Mouse (Mus musculus) heart, postnatal 0 days (tissue): ENCODE measurements around the gene Dixdc1. TPM values are rescaled to one million over a fixed set of nuclear protein-coding genes. Genes with fewer than 3 reads are reported as not detected.
A peak's percentile ranks its signal among the peaks of the same experiment; 100 is the strongest.
"Not testable (repeated sequence)": the region's sequence is repeated elsewhere in the genome, so short reads cannot be mapped to it uniquely, and the experiment has no call there.

ENCODE experiments used
- ATAC-seq: fragments of 200-750 bp; cut with Nextera tagmentation; 2 replicates; pipeline ENCODE4 v1.8.0; 2017; ENCODE audit warnings: low read depth, moderate number of reproducible peaks, moderate library complexity; ENCODE audit not compliant: insufficient read depth
- DNase-seq: peaks from one replicate; pipeline ENCODE4 v3.0.0-alpha.2; 2016; ENCODE audit warnings: low spot score
- H3K27ac ChIP-seq: fragments of 300-500 bp; sonication (generic); 2 replicates; pipeline ENCODE4 v1.5.1; 2014; ENCODE audit warnings: low read depth, mild to moderate bottlenecking
- H3K27me3 ChIP-seq: fragments of 300-500 bp; sonication (generic); 2 replicates; pipeline ENCODE4 v1.6.1; 2014; ENCODE audit warnings: low read length, mixed read lengths; ENCODE audit not compliant: control insufficient read depth, insufficient read depth
- H3K36me3 ChIP-seq: fragments of 300-500 bp; sonication (generic); replicated peaks from 2 replicates; pipeline ENCODE4 v1.6.1; 2014; ENCODE audit warnings: low read length, mixed read lengths; ENCODE audit not compliant: control insufficient read depth, insufficient read depth
- H3K4me1 ChIP-seq: fragments of 300-500 bp; sonication (generic); 2 replicates; pipeline ENCODE4 v1.6.1; 2014; ENCODE audit warnings: antibody characterized with exemption; ENCODE audit not compliant: control insufficient read depth, insufficient read depth
- H3K4me2 ChIP-seq: fragments of 300-500 bp; sonication (generic); 2 replicates; pipeline ENCODE4 v1.6.1; 2014; ENCODE audit warnings: low read depth, mild to moderate bottlenecking, low read length, moderate library complexity
- H3K4me3 ChIP-seq: fragments of 300-500 bp; sonication (generic); 2 replicates; pipeline ENCODE4 v1.5.1; 2014; ENCODE audit warnings: low read depth, low read length
- H3K9ac ChIP-seq: fragments of 300-500 bp; sonication (generic); replicated peaks from 2 replicates; pipeline ENCODE4 v1.6.1; 2014; ENCODE audit warnings: low read depth, low read length, mixed read lengths
- H3K9me3 ChIP-seq: fragments of 300-500 bp; sonication (generic); replicated peaks from 2 replicates; pipeline ENCODE4 v1.6.1; 2016; ENCODE audit warnings: low read length; ENCODE audit not compliant: control insufficient read depth
- CTCF ChIP-seq: IDR thresholded peaks from 2 replicates; pipeline ENCODE4 v1.5.1; 2016; ENCODE audit warnings: antibody characterized with exemption, control low read depth, low read depth
- EP300 ChIP-seq: IDR thresholded peaks from 2 replicates; pipeline ENCODE4 v1.6.1; 2016; ENCODE audit warnings: antibody characterized with exemption, low read depth
- WGBS: fragments of 180-500 bp; shearing (Covaris S2); extraction: QIAGEN DNeasy Blood & Tissue Kit; methylation state at CpG from one replicate; pipeline ENCODE4 v1.1.7; 2014; 5-methylcytosine and 5-hydroxymethylcytosine counted together
- polyA plus RNA-seq: library from polyadenylated mRNA; unstranded; fragments of >200 nt; fragmentation: Nextera tagmentation; extraction: Ambion mirVana; gene quantifications from 2 replicates; pipeline ENCODE4 v1.2.1, GENCODE M21; 2015
- total RNA-seq: library from RNA; depleted of rRNA; stranded (reverse); fragments of >200 nt; gene quantifications from 2 replicates; pipeline ENCODE4 v1.2.3, GENCODE M21; 2014; ENCODE audit warnings: low replicate concordance

Dixdc1 gene
- total and polyA plus RNA-seq, 2 experiments from 2014 or later: 6.9 to 7.7 TPM

- H3K27ac ChIP-seq: no peak overlapping the region
- no peak for ATAC-seq
These were observed 88.8 kb downstream of the Dixdc1 start for GRCm38 (mm10) chr9:50650503-50650902.

DNA sequence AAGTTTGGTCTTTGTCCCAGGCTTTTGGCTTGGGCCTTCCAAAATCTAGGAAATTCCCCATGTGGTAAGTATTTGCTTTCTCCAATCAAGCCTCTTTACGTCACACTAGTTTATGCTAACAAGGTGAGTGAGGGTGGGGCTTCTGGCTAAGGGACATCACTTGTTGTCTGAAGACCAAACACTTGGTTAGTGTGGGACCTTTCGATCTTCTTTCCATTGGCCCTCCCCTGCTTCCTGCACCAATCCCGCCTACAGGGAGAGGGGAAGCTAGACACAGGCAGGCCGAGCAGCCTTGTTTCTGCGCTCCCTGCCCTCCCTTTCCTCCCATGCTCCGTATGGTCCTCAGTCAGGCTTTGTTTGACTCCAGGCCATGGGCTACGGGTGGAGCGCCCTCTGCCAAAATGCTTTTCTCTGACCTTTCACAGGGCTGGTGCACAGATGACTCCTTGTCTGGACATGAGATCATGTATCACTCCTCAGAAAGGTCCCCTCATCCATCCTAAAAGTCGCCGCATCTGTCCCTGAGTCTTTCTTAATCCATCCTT, 92.4 kb downstream of the Dixdc1 start:
- Histone ChIP-seq H3K27ac (no peak overlapping the region), H3K9me3 (no peaks in the 10 kb centered on the region), H3K27me3 (no peaks in the 10 kb centered on the region), H3K36me3 (peaks cover 91% of the 10 kb centered on the region), H3K9ac (no peak overlapping the region), H3K4me3 (no peak overlapping the region), H3K4me1 (no peaks in the 10 kb centered on the region), H3K4me2 (no peak overlapping the region)
- DNase-seq (no peak), ATAC-seq (no peak)
- 82% methylated on average over 10 of the region's 10 CpGs for WGBS
- no peak for TF ChIP-seq EP300
- no peak for TF ChIP-seq CTCF

More at GRCm38 (mm10) chr9:50650503-50650902, 88.8 kb downstream of the Dixdc1 start:
- WGBS: 96% methylated on average over 10 of the region's 10 CpGs
- Histone ChIP-seq H3K27me3 (no peaks in the 10 kb centered on the region), H3K4me3 (no peak overlapping the region), H3K36me3 (peaks cover 78% of the 10 kb centered on the region), H3K4me2 (no peak overlapping the region), H3K9me3 (no peaks in the 10 kb centered on the region), H3K9ac (no peak overlapping the region), H3K4me1 (no peaks in the 10 kb centered on the region)
- DNase-seq: no peak
- TF ChIP-seq CTCF (no peak), EP300 (no peak)

DNA sequence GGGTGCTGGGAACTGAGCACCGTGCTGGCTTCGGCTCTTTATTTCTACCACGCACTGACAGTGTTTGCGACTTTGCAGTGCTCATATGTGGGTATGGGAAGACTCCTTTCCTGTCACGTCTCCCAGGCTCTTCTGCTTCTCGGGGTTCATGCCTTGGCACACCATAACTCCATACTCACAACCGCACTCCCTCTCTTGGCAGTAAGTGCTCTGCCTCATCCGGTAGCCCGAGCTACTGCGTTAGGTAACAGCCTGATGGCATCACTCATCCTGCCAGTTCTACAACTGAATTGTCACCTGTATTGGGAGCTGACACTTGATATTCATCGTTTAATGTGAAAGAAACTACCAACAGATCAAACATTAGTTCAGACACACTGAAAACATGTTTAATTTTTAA, 105.0 kb downstream of the Dixdc1 start:
- no peak overlapping the region for H3K4me3 ChIP-seq
- no peaks in the 10 kb centered on the region for H3K9me3 ChIP-seq
- H3K27me3 ChIP-seq: no peaks in the 10 kb centered on the region
- no peaks in the 10 kb centered on the region for H3K4me1 ChIP-seq
- no peak overlapping the region for H3K9ac ChIP-seq
- peaks cover 60% of the 10 kb centered on the region for H3K36me3 ChIP-seq
- no peak overlapping the region for H3K4me2 ChIP-seq
- TF ChIP-seq EP300 (no peak), CTCF (no peak)
- no peak overlapping the region for H3K27ac ChIP-seq
- WGBS: 95% methylated on average over 11 of the region's 11 CpGs
- ATAC-seq (no peak), DNase-seq (no peak)

DNA sequence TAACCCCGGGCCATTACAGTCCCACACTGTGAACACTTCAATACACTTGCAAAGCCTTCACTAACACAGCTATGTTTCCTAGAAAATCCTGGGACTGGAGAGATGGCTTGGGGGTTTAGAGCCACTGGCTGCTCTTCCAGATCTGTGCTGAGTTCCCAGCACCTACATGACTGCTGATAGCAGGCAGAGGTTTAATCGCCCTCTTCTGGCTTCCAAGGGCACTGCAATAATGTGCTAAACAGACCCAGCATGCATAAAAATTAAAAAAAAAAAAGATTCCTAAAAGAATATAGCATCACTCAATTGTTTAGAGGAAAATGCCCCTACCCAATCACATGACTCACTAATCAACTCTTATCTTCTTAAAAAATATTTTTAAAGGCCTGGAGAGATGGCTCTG, 106.3 kb downstream of the Dixdc1 start:
- TF ChIP-seq EP300 (no peak), CTCF (peak; percentile 6; the same call in 1 of the 2 replicates)
- WGBS: 57% methylated on average over 2 of the region's 2 CpGs
- Histone ChIP-seq H3K9me3 (no peaks in the 10 kb centered on the region), H3K4me1 (no peaks in the 10 kb centered on the region), H3K4me3 (no peak overlapping the region), H3K36me3 (peaks cover 48% of the 10 kb centered on the region), H3K9ac (no peak overlapping the region), H3K4me2 (no peak overlapping the region), H3K27me3 (no peaks in the 10 kb centered on the region), H3K27ac (no peak overlapping the region)
- DNase-seq (no peak), ATAC-seq (no peak)

- peaks cover 39% of the 10 kb centered on the region for H3K36me3 ChIP-seq
- H3K4me3 ChIP-seq: no peak overlapping the region
- no peak overlapping the region for H3K9ac ChIP-seq
- H3K27ac ChIP-seq: no peak overlapping the region
- no peak for ATAC-seq
- DNase-seq: no peak
- no peaks in the 10 kb centered on the region for H3K27me3 ChIP-seq
- no peak overlapping the region for H3K4me2 ChIP-seq
- H3K9me3 ChIP-seq: no peaks in the 10 kb centered on the region
- TF ChIP-seq EP300 (no peak), CTCF (no peak)
- WGBS: 87% methylated on average over 6 of the region's 6 CpGs
- H3K4me1 ChIP-seq: no peaks in the 10 kb centered on the region
These were observed 107.2 kb downstream of the Dixdc1 start for GRCm38 (mm10) chr9:50632016-50632688.

DNA sequence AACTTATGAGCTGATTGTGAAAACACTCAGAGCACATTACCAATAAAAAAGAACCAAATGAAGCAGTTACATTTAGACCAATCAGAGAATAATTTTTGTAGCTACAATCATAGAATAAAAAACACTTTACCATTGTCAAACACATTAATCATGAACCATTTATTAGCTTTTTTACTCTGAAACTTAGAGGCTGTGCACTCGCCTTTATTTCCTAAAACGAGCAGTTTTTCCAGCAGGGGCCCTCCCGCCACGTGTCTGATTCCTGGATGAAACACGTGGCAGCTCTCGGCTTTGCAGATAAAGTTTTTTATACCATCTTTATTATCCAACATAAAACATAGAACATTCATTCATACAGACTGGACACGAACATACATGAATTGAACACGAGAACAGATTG, 108.4 kb downstream of the Dixdc1 start:
- not testable (repeated sequence) for H3K4me2 ChIP-seq, H3K27ac ChIP-seq, ATAC-seq, H3K9me3 ChIP-seq, H3K4me1 ChIP-seq, DNase-seq, H3K9ac ChIP-seq, H3K27me3 ChIP-seq, H3K4me3 ChIP-seq
- WGBS: 80% methylated on average over 6 of the region's 8 CpGs
- peaks cover 28% of the 10 kb centered on the region for H3K36me3 ChIP-seq
